Mouse (Mus musculus) left cerebral cortex, postnatal 14 days (tissue): ENCODE data around the gene Nfia. TPM values are rescaled to one million over a fixed set of nuclear protein-coding genes. Genes with fewer than 3 reads are reported as not detected.

Experiments
- DNase-seq, 2 experiments: peaks; one replicate each; pipeline ENCODE4 v3.0.0; 2021 to 2022; ENCODE audit warnings: low spot score in 2 of 2, mixed read lengths in 1 of 2
- intact Hi-C: fragments of 180-260 bp; cut with DNase I; formaldehyde crosslinking; loops from one replicate; pipeline ENCODE4 v1.15.1; 2025
- total RNA-seq, 2 experiments: library from RNA; stranded (reverse); gene quantifications; 2 replicates each; pipeline ENCODE4 v1.2.3; 2021

The Nfia gene
- total RNA-seq, 2 experiments from 2014 or later: 67.1 to 75.4 TPM

GRCm38 (mm10) chr4:98003323-98004107, 231.0 kb downstream of the Nfia start:
- intact Hi-C loops: loop anchor here (5.0 to 10.0 kb wide), 2 partner anchors 99 to 249 kb away; no protein-coding TSS in a partner anchor
- no peak for DNase-seq

DNA sequence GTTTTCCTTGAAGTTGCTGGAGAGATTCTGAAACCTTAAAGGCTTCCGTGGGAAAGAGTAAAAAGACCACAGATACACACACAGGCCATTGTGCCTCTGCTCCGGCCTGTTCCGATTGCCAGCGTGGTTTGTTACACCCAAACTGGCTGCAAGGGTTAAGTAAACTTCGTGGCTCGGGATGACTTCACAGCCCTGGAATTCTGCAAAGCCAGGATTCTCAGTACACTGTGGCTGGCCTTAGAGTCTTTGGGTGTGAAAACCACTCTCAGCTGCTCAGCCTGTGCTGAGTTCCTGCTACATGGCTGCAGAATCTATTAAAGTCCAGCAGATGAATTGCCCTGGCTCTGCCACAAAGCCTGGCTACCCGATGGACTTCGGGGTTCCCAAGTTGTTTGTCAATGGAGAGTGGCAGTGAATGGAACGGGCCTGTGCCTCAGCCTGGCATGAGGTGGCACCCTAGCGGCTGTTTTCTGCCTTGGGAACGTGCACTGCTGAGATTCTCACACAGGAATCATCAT, 231.6 kb downstream of the Nfia start:
- DNase-seq: peak; percentile 49 to 60
- intact Hi-C loops: loop anchor here (5.0 to 10.0 kb wide), 2 partner anchors 98 to 249 kb away; no protein-coding TSS in a partner anchor

GRCm38 (mm10) chr4:98004986-98005385, 232.5 kb downstream of the Nfia start:
- intact Hi-C loops: loop anchor here (5.0 to 10.0 kb wide), 2 partner anchors 97 to 250 kb away; no protein-coding TSS in a partner anchor
- no peak for DNase-seq

DNA sequence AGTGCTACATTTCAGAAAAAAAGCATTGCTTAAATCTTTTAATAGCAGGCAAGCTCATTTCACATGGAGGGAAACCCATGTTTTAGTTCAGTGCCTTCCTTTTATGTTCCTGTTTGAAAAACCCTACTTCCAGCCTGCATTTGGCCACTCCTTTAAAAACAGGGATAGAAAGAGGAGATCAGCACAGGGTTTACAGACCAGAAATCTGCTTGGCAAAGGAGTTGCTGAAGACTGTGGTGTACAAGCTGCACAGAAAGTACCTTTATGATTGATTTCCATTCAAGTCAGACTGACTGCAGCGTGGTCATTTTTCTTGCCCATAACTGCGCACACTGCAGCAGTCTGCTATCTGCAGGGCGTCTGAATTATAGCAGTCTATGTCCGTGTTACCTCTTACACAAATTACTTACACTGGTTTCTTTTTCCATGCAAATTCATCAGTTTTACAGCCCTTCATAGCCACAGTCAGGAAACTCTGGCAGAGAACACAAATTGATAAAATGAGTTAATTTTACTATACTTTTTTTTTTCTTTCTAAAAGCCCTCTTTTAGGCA, 236.4 kb downstream of the Nfia start:
- DNase-seq: peak in 1 of 2 experiments; percentile 13
- intact Hi-C loops: loop anchor here (10.0 kb wide), 1 partner anchor 254 kb away; no protein-coding TSS in a partner anchor

DNA sequence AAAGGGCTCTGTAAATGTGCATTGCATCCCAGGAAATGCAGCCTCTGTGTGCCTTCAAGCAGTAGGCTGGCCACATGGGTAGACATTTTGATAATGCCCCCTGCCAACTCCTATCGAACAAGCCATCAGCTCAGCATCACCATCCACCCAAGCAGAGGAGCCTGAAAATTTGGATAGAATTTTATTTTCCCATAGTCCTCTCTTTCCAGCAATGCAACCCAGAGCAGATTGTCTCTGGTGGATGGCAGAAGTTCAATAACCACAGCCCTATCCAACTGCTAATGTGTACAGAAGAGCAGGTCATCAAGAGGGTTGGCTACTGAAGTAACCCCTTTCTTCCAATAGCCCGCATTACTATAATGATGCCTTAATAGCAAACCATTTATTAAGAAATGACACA, 237.4 kb downstream of the Nfia start:
- intact Hi-C loops: loop anchor here (10.0 kb wide), 1 partner anchor 255 kb away; no protein-coding TSS in a partner anchor
- DNase-seq: no peak

DNA sequence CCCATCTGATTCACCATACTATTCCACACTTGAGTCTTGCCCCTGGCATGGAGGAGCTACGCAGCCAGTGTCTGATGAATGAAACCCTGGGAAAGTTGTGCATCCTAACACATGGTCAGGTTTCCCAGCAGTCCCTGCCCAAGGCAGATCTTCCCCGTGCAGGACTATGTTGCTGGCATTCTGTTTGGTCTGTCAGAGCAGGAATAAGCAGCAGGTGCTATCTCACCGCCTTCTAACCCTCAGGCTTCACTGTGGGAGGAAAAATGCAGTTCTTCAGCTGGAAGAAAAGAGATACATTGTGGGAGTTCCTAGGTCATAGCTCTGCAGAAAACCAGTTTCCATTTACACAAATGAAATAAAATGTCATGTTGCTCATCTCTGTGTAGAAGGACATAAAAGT, 247.3 kb downstream of the Nfia start:
- DNase-seq: no peak
- intact Hi-C loops: no loop called here

- intact Hi-C loops: no loop called here
- DNase-seq: no peak
Observed at GRCm38 (mm10) chr4:98020836-98021235, 248.3 kb downstream of the Nfia start.

DNA sequence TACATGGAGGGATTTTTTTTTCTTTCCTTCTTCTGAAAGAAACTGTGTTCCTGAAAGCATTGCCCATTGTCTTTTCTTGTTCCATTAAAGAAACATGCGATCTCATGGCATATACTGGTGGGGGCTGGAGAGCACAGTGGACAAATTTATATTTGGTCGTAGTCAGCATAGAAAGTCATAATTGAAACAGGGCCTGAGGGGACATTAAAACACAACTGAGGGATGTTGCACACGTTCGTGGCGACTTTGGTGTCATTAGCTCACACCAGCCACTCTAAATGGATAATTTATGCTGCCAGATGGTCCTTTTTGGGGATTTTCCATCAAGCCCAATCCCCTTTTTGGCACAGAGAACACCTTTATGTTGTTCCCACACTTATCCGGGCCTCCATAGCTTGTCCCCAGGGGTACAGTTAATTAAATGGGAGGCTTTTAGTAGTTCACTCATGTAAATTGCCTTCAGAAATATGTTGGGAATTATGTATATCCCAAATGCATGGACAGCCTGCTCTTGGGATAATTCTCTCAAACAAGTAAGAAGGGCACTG, 250.8 kb downstream of the Nfia start:
- intact Hi-C loops: no loop called here

GRCm38 (mm10) chr4:98027412-98027811, 254.9 kb downstream of the Nfia start:
- DNase-seq: no peak
- intact Hi-C loops: no loop called here

More for the DNA sequence above, 250.8 kb downstream of the Nfia start:
- no peak for DNase-seq

GRCm38 (mm10) chr4:98031871-98032270, 259.3 kb downstream of the Nfia start:
- intact Hi-C loops: no loop called here
- DNase-seq: peak in 1 of 2 experiments; percentile 19

DNA sequence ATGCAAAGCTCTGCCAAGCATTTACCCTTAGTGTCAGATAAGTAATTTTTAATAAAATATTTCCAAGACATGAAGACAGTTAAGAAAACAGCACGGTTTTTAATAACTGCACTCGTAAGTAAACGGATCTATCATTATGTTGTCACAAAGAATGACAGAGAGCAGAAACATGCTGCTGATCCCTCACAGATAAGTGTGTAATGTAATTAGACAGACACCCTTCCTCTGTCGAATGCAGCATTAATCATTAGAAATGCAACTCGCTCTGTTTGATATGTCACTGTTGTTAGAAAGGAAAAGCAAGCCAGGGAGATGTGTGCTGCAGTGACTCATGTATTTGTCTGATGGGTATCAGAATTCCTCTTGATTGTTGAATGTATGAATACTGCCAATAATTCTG, 259.8 kb downstream of the Nfia start:
- no peak for DNase-seq
- intact Hi-C loops: no loop called here

DNA sequence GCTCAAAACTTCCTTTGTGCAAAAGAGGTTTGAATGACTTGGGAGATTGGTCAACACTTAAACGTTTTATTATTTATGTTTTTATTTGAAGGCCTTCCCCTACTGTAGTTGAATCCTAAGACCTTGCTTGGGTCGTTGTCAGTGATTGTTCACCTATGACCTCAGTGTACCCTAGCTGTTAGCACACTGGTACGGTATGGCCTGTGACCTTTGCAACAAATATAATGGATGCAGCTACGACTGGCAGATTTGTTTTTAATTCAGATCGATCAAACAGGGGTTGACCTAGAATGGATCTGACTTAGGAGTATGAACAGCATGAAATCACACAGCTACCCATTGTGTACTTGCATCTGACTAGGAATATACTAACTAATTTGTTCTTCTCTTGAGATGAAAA, 266.6 kb downstream of the Nfia start:
- intact Hi-C loops: no loop called here
- no peak for DNase-seq

GRCm38 (mm10) chr4:98040179-98040578, 267.6 kb downstream of the Nfia start:
- DNase-seq: no peak
- intact Hi-C loops: no loop called here

- intact Hi-C loops: no loop called here
Observed at GRCm38 (mm10) chr4:98044611-98045010, 272.1 kb downstream of the Nfia start.

GRCm38 (mm10) chr4:98047369-98047768, 274.8 kb downstream of the Nfia start:
- intact Hi-C loops: no loop called here
- no peak for DNase-seq

More at GRCm38 (mm10) chr4:98044611-98045010, 272.1 kb downstream of the Nfia start:
- no peak for DNase-seq

DNA sequence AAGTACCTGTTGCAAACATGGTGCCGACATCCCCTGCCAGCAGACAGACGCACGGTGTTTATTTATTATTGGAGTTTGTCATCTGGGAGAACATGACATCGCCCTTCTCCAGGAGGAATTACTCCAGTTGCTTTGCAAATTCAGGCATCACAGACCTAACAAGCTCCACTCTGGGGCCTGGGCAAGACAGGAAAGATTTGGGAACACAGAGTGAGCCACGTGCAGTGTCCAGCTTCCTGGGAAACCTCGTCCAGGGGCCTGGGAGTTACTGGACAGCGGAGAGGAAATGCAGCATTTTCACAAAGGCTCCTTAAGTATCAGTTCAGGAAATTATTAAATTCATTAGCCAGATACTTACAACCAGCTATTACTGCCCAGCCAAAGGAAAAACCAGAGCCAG, 277.1 kb downstream of the Nfia start:
- intact Hi-C loops: no loop called here
- no peak for DNase-seq

GRCm38 (mm10) chr4:98050003-98050620, 277.6 kb downstream of the Nfia start:
- DNase-seq: no peak
- intact Hi-C loops: no loop called here

DNA sequence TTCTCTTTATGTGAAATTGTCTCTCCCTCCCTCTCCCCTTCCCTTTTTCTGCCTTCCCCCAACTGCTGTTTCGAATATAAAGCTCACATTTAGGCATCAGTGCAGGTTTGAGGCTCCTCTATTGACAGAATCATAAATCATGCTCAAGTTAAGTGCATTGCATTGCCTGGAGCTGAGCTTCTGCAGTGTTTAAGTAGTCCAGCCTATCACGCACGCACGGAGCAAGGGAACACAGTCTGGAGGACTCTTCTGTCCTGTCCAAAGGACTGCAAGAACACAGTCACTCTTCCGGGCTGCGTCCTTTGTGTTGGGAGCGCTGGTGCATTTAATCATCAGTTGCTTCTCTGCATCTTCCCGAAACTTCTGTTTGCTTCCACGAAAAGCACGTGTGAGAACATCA, 278.2 kb downstream of the Nfia start:
- DNase-seq: no peak
- intact Hi-C loops: no loop called here

DNA sequence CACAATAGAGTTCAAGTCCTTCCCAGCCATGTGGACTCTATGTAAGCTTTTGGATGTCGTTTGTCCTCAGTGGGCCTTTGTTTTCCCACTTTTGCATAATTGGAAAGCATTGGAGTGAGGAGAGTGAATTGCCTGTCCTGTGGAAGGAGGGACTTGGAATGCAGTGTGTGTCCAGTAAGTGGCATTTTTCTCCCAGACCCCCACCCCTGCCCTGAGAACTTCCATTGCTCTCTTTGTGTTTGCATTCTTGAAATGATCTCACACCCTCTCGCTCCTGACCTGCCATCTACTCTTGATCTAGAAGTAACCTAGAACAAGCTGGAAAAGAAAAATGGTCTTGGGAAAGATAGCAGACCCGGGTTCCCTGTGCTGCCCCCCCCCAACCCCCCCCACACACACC, 278.8 kb downstream of the Nfia start:
- intact Hi-C loops: no loop called here
- DNase-seq: no peak

DNA sequence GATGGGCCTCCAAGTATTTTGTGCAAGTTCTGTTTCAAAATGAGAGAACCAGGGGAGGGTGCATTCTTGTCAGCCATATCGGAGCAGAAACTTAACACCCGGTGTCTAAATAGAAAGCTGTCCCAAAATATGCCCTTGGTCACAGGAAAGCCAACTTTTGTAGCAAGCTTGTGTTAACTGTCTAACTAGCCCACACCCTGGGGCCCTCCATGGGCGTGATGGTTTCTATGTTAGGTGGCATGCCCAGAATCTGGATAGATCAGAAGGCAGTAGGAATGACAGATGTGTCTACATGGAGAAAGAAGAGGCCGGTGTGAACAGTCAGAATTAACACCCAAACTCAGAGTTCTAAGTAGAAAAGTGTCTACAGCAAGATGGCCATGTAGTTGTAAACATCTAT, 282.5 kb downstream of the Nfia start:
- DNase-seq: no peak
- intact Hi-C loops: no loop called here
